Mouse (Mus musculus) bone marrow macrophage, adult 2 months (primary cell): ENCODE data around the gene Txnrd1.

Source experiments
- CTCF ChIP-seq: IDR thresholded peaks from 2 replicates; pipeline ENCODE4 v1.5.1; 2012; ENCODE audit warnings: low read depth, mild to moderate bottlenecking, low read length, moderate library complexity
- POLR2A ChIP-seq: IDR thresholded peaks from 2 replicates; pipeline ENCODE4 v1.6.1; 2012; ENCODE audit warnings: mild to moderate bottlenecking, low read depth, low read length, borderline replicate concordance

DNA sequence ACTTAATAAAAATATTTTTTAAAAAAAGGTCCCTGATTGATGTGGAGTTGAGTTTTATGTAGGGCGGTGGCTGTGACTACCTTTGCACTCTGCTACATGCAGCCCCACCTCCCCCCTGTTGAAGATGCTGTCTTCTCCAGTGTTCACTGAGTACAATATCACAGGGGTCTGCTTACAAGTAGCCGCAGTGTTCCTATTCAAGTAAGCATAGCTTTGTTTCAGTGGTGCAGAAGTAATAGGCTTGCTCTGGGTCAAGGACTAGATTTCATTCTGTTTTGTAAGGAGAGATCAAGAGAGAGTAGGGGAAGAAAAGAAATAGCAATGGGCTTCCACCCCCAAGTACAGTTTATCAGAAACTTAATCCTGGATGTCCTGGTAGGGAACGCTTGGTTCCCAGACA, 16.2 kb upstream of the Txnrd1 start:
- no peak for TF ChIP-seq CTCF
- TF ChIP-seq POLR2A = no peak
